Mouse (Mus musculus) heart, adult 2 months (tissue): ENCODE results near the gene Trp53i11.

Experiments
- CTCF ChIP-seq: fragments of 200-600 bp; IDR thresholded peaks from 2 replicates; pipeline ENCODE4 v1.8.1; 2022; ENCODE audit warnings: antibody characterized with exemption, mild to moderate bottlenecking, moderate library complexity
- EP300 ChIP-seq: fragments of 200-500 bp; IDR thresholded peaks from 2 replicates; pipeline ENCODE4 v1.6.1; 2011; ENCODE audit warnings: low read depth, low read length, control low read depth; ENCODE audit not compliant: insufficient read depth
- POLR2A ChIP-seq: fragments of 200-500 bp; IDR thresholded peaks from 2 replicates; pipeline ENCODE4 v1.6.1; 2011; ENCODE audit warnings: mild to moderate bottlenecking, low read depth, low read length, control low read depth; ENCODE audit not compliant: insufficient read depth

- no peak for TF ChIP-seq CTCF
- no peak for TF ChIP-seq POLR2A
- no peak for TF ChIP-seq EP300
Observed at GRCm38 (mm10) chr2:93179603-93180002, 7.7 kb upstream of the Trp53i11 start.
